Mouse (Mus musculus): Measurements from ENCODE around the gene Hdc. TPM values are rescaled to one million over a fixed set of nuclear protein-coding genes. Genes with fewer than 3 reads are reported as not detected.

Hdc gene
- polyA plus RNA-seq, 1 experiment, result 75.3 TPM

DNA sequence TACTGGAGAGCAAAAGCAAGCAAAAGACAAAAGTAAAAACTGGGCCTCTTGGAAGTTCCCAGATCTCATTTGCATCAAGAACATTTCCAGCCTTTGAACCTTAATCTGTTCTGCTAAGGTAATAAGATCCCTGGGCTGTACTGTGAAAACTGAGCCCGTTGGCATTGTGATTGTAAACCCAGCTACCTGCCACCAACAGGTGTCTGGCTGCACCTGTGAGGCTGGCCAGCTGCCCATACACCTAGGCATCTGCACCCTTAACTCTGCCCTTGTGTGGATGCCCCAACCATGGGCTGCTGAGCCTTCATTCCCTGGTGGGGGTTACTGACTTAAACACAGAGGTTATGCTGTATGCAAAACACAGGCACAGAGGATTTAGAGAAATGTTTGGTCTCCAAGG, 46.9 kb downstream of the Hdc start:
- WGBS, result 70% methylated on average over 1 of the region's 1 CpGs
- TF ChIP-seq POLR2A (IDR thresholded peaks at IDR 0.05; ENCODE audit: borderline replicate concordance, extremely low read depth, low read depth, low read length), result no peak
- TF ChIP-seq CTCF (IDR thresholded peaks at IDR 0.05; ENCODE audit: insufficient read depth, low read length), result no peak
- Histone ChIP-seq H3K4me3 (replicated peaks; ENCODE audit: extremely low read depth, low read depth, low read length) (no peak overlapping the region), H3K4me1 (ENCODE audit: control insufficient read depth, insufficient read depth, low read length) (no peaks in the 10 kb centered on the region)
- no peak for DNase-seq

DNA sequence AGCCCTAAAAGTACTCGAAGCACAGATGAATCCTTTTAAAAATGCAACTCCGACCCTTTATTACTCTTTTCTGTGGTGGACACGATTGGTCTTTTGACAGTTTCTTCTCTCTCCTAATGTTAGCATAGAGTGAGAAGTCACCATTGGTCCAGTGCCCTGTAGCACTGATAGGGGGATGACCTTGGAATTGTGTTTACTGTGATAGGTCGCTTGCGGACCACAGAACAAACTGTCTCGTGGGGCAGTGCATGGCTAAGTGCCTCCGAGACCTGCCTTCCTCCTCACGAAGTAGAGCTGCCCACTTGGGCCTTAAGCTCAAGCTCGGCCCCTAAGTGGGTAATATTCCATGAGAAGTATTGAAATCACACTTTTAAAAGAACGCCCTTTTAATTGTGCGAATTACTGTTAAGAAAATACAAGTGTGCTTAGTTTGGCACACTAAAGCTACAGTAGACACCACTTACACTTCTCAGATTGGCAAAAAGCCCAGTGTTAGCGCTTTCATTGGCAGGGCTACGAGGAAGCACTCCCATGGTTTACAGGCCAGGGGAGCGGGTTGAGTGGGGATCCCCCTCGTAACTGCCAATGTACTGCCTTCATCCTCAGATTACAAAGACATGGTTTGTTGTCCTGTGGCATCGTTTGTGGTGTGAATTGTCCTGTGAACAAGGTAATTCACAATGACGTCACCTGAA, 55.5 kb downstream of the Hdc start:
- TF ChIP-seq CTCF (IDR thresholded peaks at IDR 0.05; ENCODE audit: insufficient read depth, low read length), result no peak
- TF ChIP-seq POLR2A (IDR thresholded peaks at IDR 0.05; ENCODE audit: borderline replicate concordance, extremely low read depth, low read depth, low read length), result no peak
- peak; percentile 10 for DNase-seq
- no peak overlapping the region for H3K4me3 ChIP-seq (replicated peaks; ENCODE audit: extremely low read depth, low read depth, low read length)
- no peaks in the 10 kb centered on the region for H3K4me1 ChIP-seq (ENCODE audit: control insufficient read depth, insufficient read depth, low read length)
- 46% methylated on average over 17 of the region's 17 CpGs for WGBS

DNA sequence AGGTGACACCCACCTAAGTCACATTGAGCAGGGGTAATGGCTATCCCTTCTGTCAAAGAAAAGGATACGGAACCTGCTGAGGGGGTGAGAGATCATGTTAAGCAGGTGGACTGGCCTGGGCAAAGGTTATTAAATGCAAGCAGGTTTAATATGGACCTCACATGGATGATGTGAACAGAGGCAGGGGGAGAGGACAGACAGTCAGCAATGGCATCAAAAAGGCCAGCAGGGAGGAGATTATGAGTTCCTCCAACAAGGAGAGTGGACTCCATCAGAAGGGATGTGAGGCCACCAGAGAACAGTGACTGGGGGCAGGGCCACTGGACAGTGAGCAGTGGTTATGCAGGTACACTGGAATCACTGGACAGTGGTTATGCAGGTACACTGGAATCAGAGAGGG, 59.0 kb downstream of the Hdc start:
- H3K4me1 ChIP-seq (ENCODE audit: control insufficient read depth, insufficient read depth, low read length), result no peaks in the 10 kb centered on the region
- no peak overlapping the region for H3K4me3 ChIP-seq (replicated peaks; ENCODE audit: extremely low read depth, low read depth, low read length)
- 91% methylated on average over 1 of the region's 1 CpGs for WGBS
- TF ChIP-seq CTCF (IDR thresholded peaks at IDR 0.05; ENCODE audit: insufficient read depth, low read length), result no peak
- no peak for TF ChIP-seq POLR2A (IDR thresholded peaks at IDR 0.05; ENCODE audit: borderline replicate concordance, extremely low read depth, low read depth, low read length)
- DNase-seq, result no peak

DNA sequence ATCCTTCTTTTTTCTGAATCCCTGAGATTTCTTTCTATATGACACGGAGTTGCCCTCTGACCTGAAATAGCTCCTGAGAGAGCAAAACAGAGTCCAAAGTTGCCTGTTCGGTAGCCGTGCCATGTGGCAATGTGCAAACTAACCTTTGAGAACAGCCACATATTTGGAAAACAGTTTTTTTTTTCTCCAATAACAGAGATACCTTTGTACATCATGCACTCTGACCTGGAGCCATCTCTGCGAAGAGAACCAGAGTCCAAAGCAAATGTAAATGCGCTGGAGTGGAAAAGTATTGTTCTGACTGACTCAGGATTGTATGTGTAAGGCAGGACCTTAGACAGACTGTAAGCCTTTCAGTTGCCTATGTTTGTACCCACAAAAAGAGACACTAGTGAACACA, 63.6 kb downstream of the Hdc start:
- 88% methylated on average over 5 of the region's 5 CpGs for WGBS
- no peaks in the 10 kb centered on the region for H3K4me1 ChIP-seq (ENCODE audit: control insufficient read depth, insufficient read depth, low read length)
- TF ChIP-seq CTCF (IDR thresholded peaks at IDR 0.05; ENCODE audit: insufficient read depth, low read length) (no peak), POLR2A (IDR thresholded peaks at IDR 0.05; ENCODE audit: borderline replicate concordance, extremely low read depth, low read depth, low read length) (no peak)
- H3K4me3 ChIP-seq (replicated peaks; ENCODE audit: extremely low read depth, low read depth, low read length), result no peak overlapping the region
- DNase-seq, result no peak

DNA sequence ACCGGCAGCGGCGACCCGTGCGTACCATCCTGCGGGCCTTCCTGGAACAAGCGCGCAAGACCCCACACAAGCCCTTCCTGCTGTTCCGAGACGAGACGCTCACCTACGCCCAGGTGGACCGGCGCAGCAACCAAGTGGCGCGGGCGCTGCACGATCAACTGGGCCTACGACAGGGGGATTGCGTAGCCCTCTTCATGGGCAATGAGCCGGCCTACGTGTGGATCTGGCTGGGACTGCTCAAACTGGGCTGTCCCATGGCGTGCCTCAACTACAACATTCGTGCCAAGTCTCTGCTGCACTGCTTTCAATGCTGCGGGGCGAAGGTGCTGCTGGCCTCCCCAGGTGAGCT, 65.8 kb downstream of the Hdc start:
- 5% methylated on average over 26 of the region's 26 CpGs for WGBS
- no peak for DNase-seq
- Histone ChIP-seq H3K4me3 (replicated peaks; ENCODE audit: extremely low read depth, low read depth, low read length) (no peak overlapping the region), H3K4me1 (ENCODE audit: control insufficient read depth, insufficient read depth, low read length) (no peaks in the 10 kb centered on the region)
- TF ChIP-seq POLR2A (IDR thresholded peaks at IDR 0.05; ENCODE audit: borderline replicate concordance, extremely low read depth, low read depth, low read length) (no peak), CTCF (IDR thresholded peaks at IDR 0.05; ENCODE audit: insufficient read depth, low read length) (no peak)

DNA sequence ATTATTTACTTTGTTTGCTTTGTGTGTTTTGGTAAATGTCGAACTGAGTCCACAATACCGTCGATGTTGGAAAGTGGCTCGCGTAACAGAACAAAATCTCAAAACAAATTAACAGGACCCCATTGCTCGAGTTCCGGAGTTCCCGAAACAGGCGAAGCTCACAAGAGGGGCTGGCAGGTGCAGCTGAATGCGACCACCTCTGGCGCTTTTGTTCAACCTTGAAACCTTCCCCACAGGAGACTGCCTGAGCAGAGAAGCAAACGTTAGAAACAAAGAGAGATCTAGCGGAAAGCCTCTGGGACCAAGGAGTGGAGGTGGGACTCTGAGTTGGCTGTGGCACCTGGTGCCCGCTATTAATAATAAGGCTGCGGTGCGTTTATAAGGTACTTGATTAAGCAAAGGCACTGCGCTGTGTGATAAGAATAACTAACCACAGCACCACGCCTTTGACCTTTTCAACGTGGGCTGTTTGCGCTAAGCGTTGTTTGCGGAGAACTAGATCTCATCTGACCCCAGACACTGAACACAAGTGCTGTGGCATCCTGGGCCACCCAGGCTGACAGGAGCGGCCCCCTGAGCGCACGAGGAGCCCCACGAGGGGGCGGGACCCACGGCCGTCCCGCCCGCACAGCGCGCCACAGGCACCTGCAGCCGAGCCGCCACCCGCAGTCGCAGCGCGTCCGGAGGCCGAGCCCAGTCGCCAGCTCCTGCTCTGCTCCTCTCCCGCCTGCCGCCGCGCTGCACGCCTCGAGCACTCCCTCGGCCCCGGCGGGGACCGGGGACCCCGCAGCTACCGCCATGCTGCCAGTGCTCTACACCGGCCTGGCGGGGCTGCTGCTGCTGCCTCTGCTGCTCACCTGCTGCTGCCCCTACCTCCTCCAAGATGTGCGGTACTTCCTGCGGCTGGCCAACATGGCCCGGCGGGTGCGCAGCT, 66.5 kb downstream of the Hdc start, which contains the start of gene Slc27a2:
Gene Slc27a2, plus strand, starts transcription at position 51 of the 934 bp plus-strand sequence.
- DNase-seq, result peak; percentile 12
- TF ChIP-seq POLR2A (IDR thresholded peaks at IDR 0.05; ENCODE audit: borderline replicate concordance, extremely low read depth, low read depth, low read length) (no peak), CTCF (IDR thresholded peaks at IDR 0.05; ENCODE audit: insufficient read depth, low read length) (no peak)
- Histone ChIP-seq H3K4me3 (replicated peaks; ENCODE audit: extremely low read depth, low read depth, low read length) (no peak within 1 kb of the TSS), H3K4me1 (ENCODE audit: control insufficient read depth, insufficient read depth, low read length) (no peaks in the 10 kb centered on the region)
- 2% methylated on average over 61 of the region's 61 CpGs for WGBS

DNA sequence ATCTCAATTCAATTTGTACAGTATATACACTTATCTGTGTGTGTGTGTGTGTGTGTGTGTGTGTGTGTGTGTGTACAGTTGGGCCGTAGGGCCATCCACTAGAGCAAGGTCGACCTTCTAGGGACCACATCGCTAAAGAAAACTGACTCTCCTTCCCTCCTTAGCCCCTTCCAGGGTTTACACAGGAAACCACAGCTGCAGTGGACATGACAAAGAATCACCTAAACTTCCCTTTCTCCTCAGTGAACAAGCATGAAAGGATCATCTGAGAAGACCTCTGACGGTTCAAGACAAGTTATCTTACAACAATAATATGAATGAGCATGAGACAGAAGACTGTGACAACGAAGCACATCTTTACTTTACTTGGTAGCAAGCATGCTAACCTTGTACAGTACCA, 67.2 kb downstream of the Hdc start:
- Histone ChIP-seq H3K4me1 (ENCODE audit: control insufficient read depth, insufficient read depth, low read length) (no peaks in the 10 kb centered on the region), H3K4me3 (replicated peaks; ENCODE audit: extremely low read depth, low read depth, low read length) (no peak overlapping the region)
- no peak for TF ChIP-seq CTCF (IDR thresholded peaks at IDR 0.05; ENCODE audit: insufficient read depth, low read length)
- TF ChIP-seq POLR2A (IDR thresholded peaks at IDR 0.05; ENCODE audit: borderline replicate concordance, extremely low read depth, low read depth, low read length), result no peak
- 19% methylated on average over 5 of the region's 5 CpGs for WGBS
- no peak for DNase-seq

DNA sequence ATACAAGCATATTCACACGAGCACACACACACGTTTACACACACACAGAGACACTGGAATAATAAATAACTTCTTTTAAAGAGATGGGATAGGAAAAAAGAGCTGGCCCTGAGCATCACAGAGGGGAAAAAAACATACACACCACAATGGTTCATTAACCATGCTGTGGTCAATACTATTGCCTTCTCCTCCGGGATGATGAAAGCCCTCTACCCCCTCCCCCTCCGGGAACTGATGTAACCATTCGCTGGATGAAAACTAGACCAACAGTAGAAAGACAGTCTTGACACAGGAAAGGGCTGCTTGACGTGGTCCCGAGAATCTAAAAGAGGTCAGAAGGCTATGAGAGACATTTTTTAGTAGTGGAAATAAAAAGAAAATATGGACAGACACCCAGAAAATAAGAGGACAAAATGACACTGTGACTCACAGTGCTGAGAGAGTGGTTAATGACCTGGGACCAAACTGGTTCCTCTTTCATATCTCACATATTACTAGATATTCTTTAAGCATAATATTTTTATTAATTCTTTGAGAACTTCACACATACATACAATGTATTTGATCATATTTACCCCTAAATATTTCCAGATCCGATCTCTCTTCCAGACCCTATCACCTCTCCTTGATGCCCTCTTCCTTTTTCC, 67.7 kb downstream of the Hdc start:
- no peaks in the 10 kb centered on the region for H3K4me1 ChIP-seq (ENCODE audit: control insufficient read depth, insufficient read depth, low read length)
- H3K4me3 ChIP-seq (replicated peaks; ENCODE audit: extremely low read depth, low read depth, low read length), result no peak overlapping the region
- no peak for DNase-seq
- WGBS, result 70% methylated on average over 8 of the region's 8 CpGs
- TF ChIP-seq POLR2A (IDR thresholded peaks at IDR 0.05; ENCODE audit: borderline replicate concordance, extremely low read depth, low read depth, low read length) (no peak), CTCF (IDR thresholded peaks at IDR 0.05; ENCODE audit: insufficient read depth, low read length) (no peak)

DNA sequence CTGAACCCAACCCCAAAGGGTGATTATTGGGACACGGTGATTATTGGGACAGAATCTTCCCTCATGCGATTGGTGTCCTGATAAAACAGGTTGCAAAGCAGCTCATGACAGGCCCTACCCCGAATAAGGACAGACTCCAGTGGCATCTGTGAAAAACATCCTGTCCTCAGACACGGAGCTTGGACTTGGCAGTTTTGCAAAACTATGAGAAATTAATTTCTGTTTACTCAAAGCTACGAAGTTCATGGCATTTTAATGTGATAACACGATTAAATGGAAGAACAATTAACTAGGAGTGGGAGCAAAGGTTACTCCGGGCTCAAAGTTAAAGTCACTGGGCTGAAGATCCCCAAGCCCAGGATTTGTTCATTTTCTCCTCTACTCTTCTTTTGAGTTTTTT, 69.4 kb downstream of the Hdc start:
- TF ChIP-seq CTCF (IDR thresholded peaks at IDR 0.05; ENCODE audit: insufficient read depth, low read length) (no peak), POLR2A (IDR thresholded peaks at IDR 0.05; ENCODE audit: borderline replicate concordance, extremely low read depth, low read depth, low read length) (no peak)
- DNase-seq, result no peak
- no peaks in the 10 kb centered on the region for H3K4me1 ChIP-seq (ENCODE audit: control insufficient read depth, insufficient read depth, low read length)
- no peak overlapping the region for H3K4me3 ChIP-seq (replicated peaks; ENCODE audit: extremely low read depth, low read depth, low read length)
- 65% methylated on average over 7 of the region's 7 CpGs for WGBS
